Mouse (Mus musculus) embryonic facial prominence, embryonic 15.5 days (tissue): Measurements from ENCODE around the gene Ptprg. TPM values are rescaled to one million over a fixed set of nuclear protein-coding genes. Genes with fewer than 3 reads are reported as not detected.

Experiments used
- ATAC-seq: fragments of 200-750 bp; cut with Nextera tagmentation; 2 replicates; pipeline ENCODE4 v1.8.0; 2017; ENCODE audit warnings: low read depth, moderate TSS enrichment; ENCODE audit not compliant: insufficient number of reproducible peaks, low FRiP score, low TSS enrichment
- H3K27ac ChIP-seq: fragments of 300-500 bp; sonication (generic); replicated peaks from 2 replicates; pipeline ENCODE4 v1.5.1; 2015; ENCODE audit warnings: mild to moderate bottlenecking, inconsistent platforms
- H3K27me3 ChIP-seq: fragments of 300-500 bp; sonication (generic); 2 replicates; pipeline ENCODE4 v1.6.1; 2015; ENCODE audit warnings: inconsistent platforms
- H3K36me3 ChIP-seq: fragments of 300-500 bp; sonication (generic); 2 replicates; pipeline ENCODE4 v1.6.1; 2015; ENCODE audit warnings: mild to moderate bottlenecking, inconsistent platforms
- H3K4me1 ChIP-seq: fragments of 300-500 bp; sonication (generic); 2 replicates; pipeline ENCODE4 v1.6.1; 2015; ENCODE audit warnings: inconsistent platforms
- H3K4me2 ChIP-seq: fragments of 300-500 bp; sonication (generic); replicated peaks from 2 replicates; pipeline ENCODE4 v1.6.1; 2015; ENCODE audit warnings: mild to moderate bottlenecking, inconsistent platforms
- H3K4me3 ChIP-seq: fragments of 300-500 bp; sonication (generic); replicated peaks from 2 replicates; pipeline ENCODE4 v1.5.1; 2015; ENCODE audit warnings: mild to moderate bottlenecking, inconsistent platforms
- H3K9ac ChIP-seq: fragments of 300-500 bp; sonication (generic); 2 replicates; pipeline ENCODE4 v1.6.1; 2015; ENCODE audit warnings: inconsistent platforms
- H3K9me3 ChIP-seq: fragments of 300-500 bp; sonication (generic); replicated peaks from 2 replicates; pipeline ENCODE4 v1.6.1; 2016; ENCODE audit warnings: inconsistent platforms
- WGBS: fragments of 180-500 bp; shearing (Covaris S2); methylation state at CpG from one replicate; pipeline ENCODE4 v1.1.7; 2015; 5-methylcytosine and 5-hydroxymethylcytosine counted together
- polyA plus RNA-seq: library from polyadenylated mRNA; unstranded; fragments of >200 nt; fragmentation: Nextera tagmentation; extraction: Ambion mirVana; gene quantifications from 2 replicates; pipeline ENCODE4 v1.2.1, GENCODE M21; 2015

Ptprg gene
- polyA plus RNA-seq, 1 experiment from 2014 or later: 25.6 TPM

DNA sequence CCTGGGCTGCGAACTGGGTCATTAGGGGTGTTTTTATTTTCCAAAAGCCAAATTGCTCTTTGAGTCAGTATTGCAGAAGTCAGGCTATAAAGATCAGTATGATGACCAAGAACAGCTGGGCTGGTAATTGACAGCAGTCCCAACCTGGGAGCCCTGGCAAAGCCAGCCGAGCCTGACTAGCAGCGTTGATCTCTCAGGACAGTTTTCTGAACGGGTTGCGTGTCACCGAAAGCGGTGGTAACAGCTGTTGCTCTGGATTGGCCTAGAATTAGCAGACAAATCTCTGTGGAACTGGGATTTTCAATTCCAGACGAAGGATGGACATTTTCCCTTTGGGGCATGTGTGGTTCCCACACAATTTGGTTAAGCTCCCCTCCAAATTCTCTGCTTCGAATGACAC is 111.0 kb downstream of the Ptprg start:
- Histone ChIP-seq H3K27me3 (no peaks in the 10 kb centered on the region), H3K9ac (no peak overlapping the region), H3K4me2 (no peak overlapping the region), H3K27ac (no peak overlapping the region), H3K4me1 (peaks cover 27% of the 10 kb centered on the region; the same call in 1 of the 2 replicates), H3K36me3 (no peaks in the 10 kb centered on the region), H3K9me3 (no peaks in the 10 kb centered on the region), H3K4me3 (no peak overlapping the region)
- no peak for ATAC-seq
- 15% methylated on average over 9 of the region's 9 CpGs for WGBS

DNA sequence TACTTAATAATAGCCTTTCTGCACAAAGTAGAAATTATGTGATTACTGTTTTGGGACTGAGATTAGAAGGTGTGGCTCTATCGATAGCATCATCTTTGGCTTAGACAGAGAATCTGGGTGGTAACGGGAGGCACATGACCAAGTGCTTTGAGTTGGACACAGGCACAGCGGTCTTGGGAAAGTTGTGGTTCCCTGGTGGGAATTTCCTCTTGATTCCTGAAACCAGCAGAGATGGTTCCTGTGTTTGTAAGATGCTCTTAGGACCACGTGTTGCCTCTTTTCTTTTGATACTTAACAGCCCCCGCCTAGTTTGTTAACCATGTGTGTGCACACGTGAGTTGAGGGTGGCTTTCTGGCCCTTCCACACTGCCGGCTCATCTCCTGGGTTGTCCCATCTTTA is 111.7 kb downstream of the Ptprg start:
- Histone ChIP-seq H3K4me2 (no peak overlapping the region), H3K4me3 (no peak overlapping the region), H3K36me3 (no peaks in the 10 kb centered on the region), H3K27ac (no peak overlapping the region), H3K9ac (no peak overlapping the region), H3K4me1 (peaks cover 27% of the 10 kb centered on the region; the same call in 1 of the 2 replicates), H3K9me3 (no peaks in the 10 kb centered on the region), H3K27me3 (no peaks in the 10 kb centered on the region)
- no peak for ATAC-seq
- WGBS: 43% methylated on average over 7 of the region's 7 CpGs

DNA sequence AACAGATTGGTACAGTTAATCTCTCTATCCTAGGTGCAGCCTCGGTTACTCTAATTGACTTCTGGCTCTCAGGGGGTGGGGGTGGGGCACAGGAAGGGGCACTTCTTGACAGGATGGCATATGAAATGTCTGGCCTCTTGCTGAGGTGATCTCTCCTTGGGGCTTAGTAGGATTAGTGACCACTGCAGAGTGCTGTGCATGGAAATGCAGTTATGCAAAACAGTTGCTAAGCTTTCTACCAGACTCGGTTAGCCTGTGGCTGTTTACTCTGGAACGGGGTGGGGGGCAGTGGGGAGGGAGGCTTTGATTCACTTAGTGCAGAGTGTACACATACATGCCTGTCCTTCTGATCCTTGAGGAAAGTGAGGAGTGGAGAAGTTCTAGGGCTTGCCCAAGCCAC is 114.4 kb downstream of the Ptprg start:
- Histone ChIP-seq H3K9ac (no peak overlapping the region), H3K9me3 (no peaks in the 10 kb centered on the region), H3K36me3 (no peaks in the 10 kb centered on the region), H3K4me2 (no peak overlapping the region), H3K4me1 (peaks cover 36% of the 10 kb centered on the region), H3K4me3 (no peak overlapping the region), H3K27ac (no peak overlapping the region), H3K27me3 (no peaks in the 10 kb centered on the region)
- 8% methylated on average over 3 of the region's 3 CpGs for WGBS
- ATAC-seq: no peak

DNA sequence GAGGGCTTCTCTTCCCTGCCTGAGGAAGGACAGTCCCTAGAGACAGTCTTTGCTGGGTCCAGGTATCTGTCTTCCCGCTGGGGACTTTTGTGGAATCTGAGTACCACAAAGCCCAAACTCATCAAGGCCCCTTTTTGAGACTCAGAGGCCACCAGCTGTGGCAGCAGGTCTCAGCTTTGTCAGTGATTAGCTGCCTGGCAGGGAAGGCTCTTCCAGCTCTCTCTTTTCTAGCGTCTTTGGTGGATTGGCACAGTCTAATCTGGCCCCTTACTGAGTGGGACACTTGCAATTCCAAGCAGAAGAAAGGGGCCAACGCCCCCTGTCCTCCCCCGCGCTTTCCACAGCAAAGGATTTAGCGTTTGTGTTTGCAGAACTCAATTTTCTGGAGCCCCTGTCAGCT is 117.5 kb downstream of the Ptprg start:
- H3K27me3 ChIP-seq: no peaks in the 10 kb centered on the region
- no peaks in the 10 kb centered on the region for H3K9me3 ChIP-seq
- no peak for ATAC-seq
- H3K4me2 ChIP-seq: no peak overlapping the region
- no peak overlapping the region for H3K9ac ChIP-seq
- no peak overlapping the region for H3K27ac ChIP-seq
- peaks cover 19% of the 10 kb centered on the region for H3K4me1 ChIP-seq
- H3K36me3 ChIP-seq: no peaks in the 10 kb centered on the region
- H3K4me3 ChIP-seq: no peak overlapping the region
- 18% methylated on average over 6 of the region's 6 CpGs for WGBS

DNA sequence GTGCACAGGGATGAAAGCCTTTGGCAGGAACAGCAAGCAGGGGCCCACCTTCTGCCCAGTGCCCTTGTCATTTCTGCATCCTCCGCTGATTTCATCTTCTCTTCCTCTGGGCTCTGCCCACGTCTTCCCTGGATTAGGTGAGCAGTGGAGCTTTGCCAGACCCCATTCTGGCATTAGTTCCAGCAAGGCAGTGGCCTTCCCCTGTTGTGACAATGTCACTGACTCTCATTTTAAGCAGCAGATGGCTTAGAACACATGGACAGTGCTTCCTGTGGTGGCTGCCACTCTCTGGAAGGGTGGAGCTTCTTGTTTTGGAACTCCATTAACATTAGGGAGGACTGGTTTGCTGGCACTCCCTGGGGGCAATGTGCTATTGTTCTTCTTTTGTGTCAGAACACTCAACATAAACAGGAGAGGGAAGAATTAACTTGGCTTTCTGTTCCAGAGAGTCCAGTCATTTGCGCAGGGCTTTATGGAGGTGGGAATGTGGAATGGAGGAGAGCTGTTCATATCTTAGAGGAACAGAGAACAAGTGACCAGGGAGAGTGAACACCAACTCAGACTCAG is 119.7 kb downstream of the Ptprg start:
- Histone ChIP-seq H3K4me2 (no peak overlapping the region), H3K4me3 (no peak overlapping the region), H3K4me1 (peaks cover 13% of the 10 kb centered on the region), H3K36me3 (no peaks in the 10 kb centered on the region), H3K27ac (no peak overlapping the region), H3K9ac (no peak overlapping the region), H3K9me3 (no peaks in the 10 kb centered on the region), H3K27me3 (no peaks in the 10 kb centered on the region)
- WGBS: 81% methylated on average over 3 of the region's 3 CpGs
- no peak; the same call in 1 of the 2 replicates for ATAC-seq

DNA sequence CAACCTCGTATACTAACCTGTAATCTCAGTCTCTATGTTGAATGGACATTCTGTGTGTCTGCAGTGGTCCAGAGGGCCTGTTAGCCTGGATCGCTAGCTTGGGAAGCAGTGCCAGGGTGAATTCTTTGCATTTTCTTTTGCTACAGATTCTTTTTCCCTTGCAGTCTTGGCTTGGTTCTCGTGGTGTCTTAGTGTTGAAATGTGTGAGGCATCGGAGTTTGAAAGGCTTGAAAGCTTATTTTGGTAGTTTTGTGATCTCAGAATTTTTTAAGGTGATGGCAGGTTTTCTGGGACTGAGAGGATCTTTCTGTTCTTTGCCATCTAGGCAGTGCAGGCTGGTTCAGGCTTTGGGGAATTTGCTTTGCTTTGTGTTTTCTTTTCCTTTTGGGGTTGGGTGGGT is 124.9 kb downstream of the Ptprg start:
- Histone ChIP-seq H3K9ac (no peak overlapping the region), H3K4me1 (peaks cover 15% of the 10 kb centered on the region), H3K9me3 (no peaks in the 10 kb centered on the region), H3K27me3 (no peaks in the 10 kb centered on the region), H3K4me3 (no peak overlapping the region), H3K27ac (no peak overlapping the region), H3K36me3 (no peaks in the 10 kb centered on the region), H3K4me2 (no peak overlapping the region)
- no peak for ATAC-seq
- 77% methylated on average over 4 of the region's 4 CpGs for WGBS

DNA sequence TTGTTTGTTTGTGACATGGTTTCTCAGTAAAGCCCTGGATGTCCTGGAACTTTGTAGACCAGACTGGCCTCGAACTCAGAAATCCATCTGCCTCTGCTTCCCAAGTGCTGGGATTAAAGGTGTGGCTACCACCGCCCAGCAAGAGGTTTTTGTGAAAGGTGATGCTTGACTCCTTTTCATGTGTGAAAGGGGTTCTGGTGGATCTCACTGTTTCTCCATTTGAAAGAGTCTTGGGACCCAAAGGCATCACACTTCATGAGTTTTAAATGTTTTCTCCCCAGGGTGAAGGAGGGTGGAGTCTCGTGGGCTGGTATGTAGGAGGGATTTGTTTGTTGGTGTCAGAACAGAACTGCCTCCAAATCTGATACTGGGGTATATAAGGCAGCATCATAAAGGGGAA is 126.4 kb downstream of the Ptprg start:
- no peaks in the 10 kb centered on the region for H3K9me3 ChIP-seq
- 62% methylated on average over 3 of the region's 3 CpGs for WGBS
- no peak overlapping the region for H3K4me2 ChIP-seq
- no peak overlapping the region for H3K4me3 ChIP-seq
- no peaks in the 10 kb centered on the region for H3K27me3 ChIP-seq
- no peak overlapping the region for H3K9ac ChIP-seq
- no peak for ATAC-seq
- no peaks in the 10 kb centered on the region for H3K36me3 ChIP-seq
- no peak overlapping the region for H3K27ac ChIP-seq
- H3K4me1 ChIP-seq: peaks cover 23% of the 10 kb centered on the region

DNA sequence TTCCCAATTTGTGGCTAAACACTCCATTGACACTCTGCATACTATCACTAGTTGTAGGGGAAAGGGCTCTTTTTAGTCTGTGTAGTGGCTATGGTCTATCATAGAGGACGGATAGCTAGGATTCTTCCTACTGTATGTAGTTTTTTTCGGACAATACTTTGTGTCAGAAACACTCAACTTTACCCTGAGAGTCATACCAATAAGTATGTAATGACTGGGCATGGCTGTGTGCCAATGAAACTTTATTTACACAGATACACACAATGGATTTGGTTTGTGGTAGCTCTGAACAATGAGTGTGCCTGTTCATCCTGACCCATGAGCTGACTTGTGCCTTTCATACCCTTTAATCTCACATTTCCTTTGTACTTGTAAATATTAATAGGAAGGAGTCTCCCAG is 127.3 kb downstream of the Ptprg start:
- Histone ChIP-seq H3K27ac (no peak overlapping the region), H3K9me3 (no peaks in the 10 kb centered on the region), H3K4me1 (peaks cover 23% of the 10 kb centered on the region), H3K9ac (no peak overlapping the region), H3K36me3 (no peaks in the 10 kb centered on the region), H3K27me3 (no peaks in the 10 kb centered on the region), H3K4me2 (no peak overlapping the region), H3K4me3 (no peak overlapping the region)
- no peak for ATAC-seq
- 56% methylated on average over 2 of the region's 2 CpGs for WGBS

DNA sequence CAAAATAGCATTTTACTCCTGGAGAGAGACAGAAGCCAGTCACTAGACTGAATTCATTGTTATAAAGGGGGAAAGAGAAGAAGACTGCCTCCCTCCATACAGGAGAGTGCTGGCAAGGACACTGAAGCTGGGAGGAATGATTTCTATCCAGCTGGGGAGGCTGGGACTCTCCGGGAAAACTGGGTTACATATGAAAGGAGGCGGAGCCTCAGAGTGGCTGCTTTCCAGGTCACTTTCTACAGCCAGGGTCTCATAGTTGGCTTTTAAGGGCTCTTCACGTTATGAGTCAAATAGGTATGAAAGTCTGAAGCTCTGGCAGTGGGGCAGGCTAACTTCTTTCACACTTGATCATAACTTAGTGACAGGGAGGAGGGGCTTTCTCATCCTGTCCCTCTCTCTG is 129.1 kb downstream of the Ptprg start:
- H3K27me3 ChIP-seq: no peaks in the 10 kb centered on the region
- ATAC-seq: no peak

DNA sequence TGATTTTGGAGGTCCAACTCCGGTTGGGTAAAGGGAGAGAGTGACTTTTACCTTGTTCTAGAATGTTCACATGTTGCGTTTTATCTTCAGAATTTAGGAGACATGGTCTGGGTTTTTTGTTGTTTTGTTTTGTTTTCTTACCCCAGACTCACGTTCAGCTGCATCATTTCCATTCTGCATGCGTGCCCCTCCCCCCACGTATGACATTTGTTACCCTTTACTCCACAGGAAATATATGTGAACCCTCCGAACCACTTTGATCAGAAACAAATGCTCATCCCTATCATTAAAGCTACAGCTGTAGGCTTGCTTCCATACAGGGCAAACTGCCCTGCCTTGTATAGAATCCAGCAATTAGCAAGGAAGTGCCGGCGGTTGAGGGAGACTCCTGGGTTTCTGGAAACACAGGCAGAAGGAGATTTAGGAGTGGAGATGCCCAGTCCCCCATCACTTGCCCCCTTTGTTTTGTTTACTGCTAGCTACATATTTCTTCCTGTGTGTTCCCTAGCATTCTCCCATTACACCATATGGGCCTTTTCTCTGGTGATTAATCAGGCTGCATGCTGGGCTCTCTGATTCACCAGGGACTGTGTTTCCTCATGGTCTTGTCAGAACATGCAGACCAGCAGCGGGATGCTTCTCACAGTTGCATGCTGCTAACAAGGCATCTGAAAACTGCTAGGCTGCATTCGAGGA is 130.2 kb downstream of the Ptprg start:
- no peak; the same call in 1 of the 2 replicates for ATAC-seq
- H3K27ac ChIP-seq: no peak overlapping the region
- no peak overlapping the region for H3K4me3 ChIP-seq
- 0 out of 2 replicates have a peak overlapping the region, but pooled peaks have one; percentile 1 for H3K4me2 ChIP-seq
- no peaks in the 10 kb centered on the region for H3K9me3 ChIP-seq
- no peak overlapping the region for H3K9ac ChIP-seq
- WGBS: 25% methylated on average over 10 of the region's 10 CpGs
- H3K4me1 ChIP-seq: peaks cover 23% of the 10 kb centered on the region
- H3K36me3 ChIP-seq: no peaks in the 10 kb centered on the region
- H3K27me3 ChIP-seq: no peaks in the 10 kb centered on the region

More for the DNA sequence above, 129.1 kb downstream of the Ptprg start:
- Histone ChIP-seq H3K27ac (no peak overlapping the region), H3K4me3 (no peak overlapping the region), H3K4me1 (peaks cover 23% of the 10 kb centered on the region), H3K9ac (no peak overlapping the region), H3K36me3 (no peaks in the 10 kb centered on the region), H3K4me2 (no peak overlapping the region), H3K9me3 (no peaks in the 10 kb centered on the region)
- 15% methylated on average over 3 of the region's 3 CpGs for WGBS

DNA sequence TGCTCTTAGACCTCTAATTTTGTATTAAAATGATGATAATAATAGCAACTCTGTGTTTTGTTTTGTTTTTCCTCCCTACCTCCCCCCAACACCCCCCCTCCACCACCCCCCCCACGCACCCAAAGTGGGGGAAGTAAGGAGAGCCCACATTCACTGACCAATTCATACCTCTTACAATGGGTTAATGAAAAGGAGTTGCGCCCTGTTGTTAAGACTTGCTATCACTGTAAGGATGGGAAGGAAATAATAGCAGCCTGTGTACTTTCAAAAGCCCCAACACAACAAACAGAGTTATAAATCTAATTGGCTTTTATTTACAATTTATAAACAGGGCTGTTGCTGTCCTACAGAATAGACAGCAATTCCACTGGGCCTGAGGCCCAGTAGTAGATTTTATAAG is 130.8 kb downstream of the Ptprg start:
- H3K4me1 ChIP-seq: peaks cover 27% of the 10 kb centered on the region
- no peak overlapping the region for H3K27ac ChIP-seq
- H3K27me3 ChIP-seq: no peaks in the 10 kb centered on the region
- ATAC-seq: no peak
- no peak overlapping the region for H3K9ac ChIP-seq
- no peaks in the 10 kb centered on the region for H3K36me3 ChIP-seq
- no peak overlapping the region for H3K4me3 ChIP-seq
- H3K4me2 ChIP-seq: no peak overlapping the region
- 59% methylated on average over 2 of the region's 2 CpGs for WGBS
- H3K9me3 ChIP-seq: no peaks in the 10 kb centered on the region

DNA sequence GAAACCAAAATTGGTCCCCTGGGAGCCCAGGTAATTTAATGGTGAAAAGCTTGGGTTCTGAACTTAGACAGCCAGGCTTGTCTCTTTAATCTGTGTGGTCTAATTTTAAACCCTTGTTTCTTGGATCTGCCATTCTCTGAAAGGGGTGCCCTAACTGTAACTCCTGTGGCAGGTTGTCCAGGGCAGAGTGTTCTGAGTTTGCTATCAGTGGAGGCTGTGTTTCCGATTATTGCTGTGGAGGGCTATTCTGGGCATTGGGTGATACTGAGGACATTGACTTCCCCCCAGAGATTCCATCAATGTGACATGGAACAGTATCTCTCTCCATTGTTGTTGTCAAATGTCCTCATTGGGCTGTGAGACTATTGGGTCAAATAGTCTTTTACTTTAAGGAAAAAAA is 134.2 kb downstream of the Ptprg start:
- H3K27ac ChIP-seq: no peak overlapping the region
- no peak overlapping the region for H3K4me2 ChIP-seq
- H3K36me3 ChIP-seq: no peaks in the 10 kb centered on the region
- H3K9ac ChIP-seq: no peak overlapping the region
- peaks cover 19% of the 10 kb centered on the region for H3K4me1 ChIP-seq
- no peak overlapping the region for H3K4me3 ChIP-seq
- no peak for ATAC-seq
- no peaks in the 10 kb centered on the region for H3K27me3 ChIP-seq
- 79% methylated on average over 1 of the region's 1 CpGs for WGBS
- H3K9me3 ChIP-seq: no peaks in the 10 kb centered on the region
